Mouse (Mus musculus) stomach, embryonic 16.5 days (tissue): ENCODE measurements around the gene Ggt5. TPM values are rescaled to one million over a fixed set of nuclear protein-coding genes. Genes with fewer than 3 reads are reported as not detected.

ENCODE experiments used
- ATAC-seq: fragments of 200-750 bp; cut with Nextera tagmentation; 2 replicates; pipeline ENCODE4 v1.8.0; 2017; ENCODE audit warnings: moderate number of reproducible peaks, moderate TSS enrichment; ENCODE audit not compliant: insufficient read depth, low FRiP score
- H3K27ac ChIP-seq: fragments of 300-500 bp; sonication (generic); 2 replicates; pipeline ENCODE4 v1.5.1; 2014; ENCODE audit warnings: low read length
- H3K27me3 ChIP-seq: fragments of 300-500 bp; sonication (generic); 2 replicates; pipeline ENCODE4 v1.6.1; 2014; ENCODE audit warnings: low read length, control low read depth, mixed read lengths; ENCODE audit not compliant: control insufficient read depth, insufficient read depth
- H3K36me3 ChIP-seq: fragments of 300-500 bp; sonication (generic); 2 replicates; pipeline ENCODE4 v1.6.1; 2014; ENCODE audit warnings: low read length; ENCODE audit not compliant: control insufficient read depth, insufficient read depth
- H3K4me1 ChIP-seq: fragments of 300-500 bp; sonication (generic); 2 replicates; pipeline ENCODE4 v1.6.1; 2014; ENCODE audit warnings: low read length, control low read depth, mixed read lengths; ENCODE audit not compliant: control insufficient read depth, insufficient read depth
- H3K4me2 ChIP-seq: fragments of 300-500 bp; sonication (generic); 2 replicates; pipeline ENCODE4 v1.6.1; 2014; ENCODE audit warnings: low read depth, low read length, mixed read lengths
- H3K4me3 ChIP-seq: fragments of 300-500 bp; sonication (generic); replicated peaks from 2 replicates; pipeline ENCODE4 v1.5.1; 2014; ENCODE audit warnings: mild to moderate bottlenecking, low read length
- H3K9ac ChIP-seq: fragments of 300-500 bp; sonication (generic); 2 replicates; pipeline ENCODE4 v1.6.1; 2014; ENCODE audit warnings: low read length
- H3K9me3 ChIP-seq: fragments of 300-500 bp; sonication (generic); replicated peaks from 2 replicates; pipeline ENCODE4 v1.6.1; 2016; ENCODE audit warnings: low read length, control low read depth; ENCODE audit not compliant: control insufficient read depth
- WGBS: fragments of 180-500 bp; shearing (Covaris S2); extraction: QIAGEN DNeasy Blood & Tissue Kit; methylation state at CpG from one replicate; pipeline ENCODE4 v1.1.7; 2014; 5-methylcytosine and 5-hydroxymethylcytosine counted together
- polyA plus RNA-seq: library from polyadenylated mRNA; unstranded; fragments of >200 nt; fragmentation: Nextera tagmentation; extraction: Ambion mirVana; gene quantifications from 2 replicates; pipeline ENCODE4 v1.2.1, GENCODE M21; 2015

The Ggt5 gene
- polyA plus RNA-seq, 1 experiment from 2014 or later, result 6.5 TPM

DNA sequence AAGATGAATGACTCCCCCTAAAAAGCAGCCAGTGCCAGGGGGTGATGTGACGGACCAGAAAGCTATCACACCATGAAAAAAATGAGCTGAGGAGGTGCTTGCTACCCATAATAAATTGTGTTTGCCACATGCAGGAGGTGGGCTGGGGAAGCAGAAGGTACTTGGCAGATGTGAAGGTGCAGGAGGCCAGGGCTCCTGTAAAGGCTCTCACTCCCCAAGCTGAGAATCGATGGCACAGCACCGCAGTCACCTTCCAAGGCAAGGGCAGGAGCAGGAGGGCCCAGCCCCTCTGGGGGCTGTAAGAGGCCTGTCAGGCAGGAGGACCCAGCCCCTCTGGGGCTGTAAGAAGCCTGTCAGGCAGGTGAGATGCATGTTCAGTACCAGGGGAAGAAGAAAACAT lies 72.7 kb downstream of the Ggt5 start:
- Histone ChIP-seq H3K27me3 (no peaks in the 10 kb centered on the region), H3K9ac (no peak overlapping the region), H3K27ac (no peak overlapping the region), H3K4me2 (no peak overlapping the region), H3K4me3 (no peak overlapping the region), H3K4me1 (peaks cover 16% of the 10 kb centered on the region), H3K9me3 (no peaks in the 10 kb centered on the region), H3K36me3 (peaks cover 11% of the 10 kb centered on the region)
- ATAC-seq, result no peak
- WGBS, result 91% methylated on average over 3 of the region's 3 CpGs

DNA sequence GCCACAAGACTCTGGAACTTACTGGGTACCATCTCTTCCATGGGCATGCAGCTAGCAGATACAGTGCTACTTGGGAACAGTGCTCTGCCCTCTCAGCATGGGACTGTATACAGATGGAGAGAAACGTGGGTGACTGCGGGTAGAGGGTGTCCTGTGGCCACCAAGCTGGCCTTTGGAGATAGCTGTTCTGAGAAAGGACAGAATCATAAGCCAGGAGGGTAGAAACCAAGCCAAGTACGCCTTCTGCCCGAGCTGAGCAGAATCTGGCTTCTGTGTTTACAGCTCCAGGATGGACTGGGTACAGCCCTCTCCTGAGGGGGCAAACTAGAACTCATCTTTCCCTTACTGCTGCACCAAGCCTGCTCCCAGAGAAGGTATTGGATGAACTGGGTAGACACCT lies 73.4 kb downstream of the Ggt5 start:
- Histone ChIP-seq H3K36me3 (peaks cover 11% of the 10 kb centered on the region), H3K27me3 (no peaks in the 10 kb centered on the region), H3K9me3 (no peaks in the 10 kb centered on the region), H3K4me1 (peaks cover 16% of the 10 kb centered on the region), H3K9ac (no peak overlapping the region), H3K4me3 (no peak overlapping the region), H3K27ac (no peak overlapping the region), H3K4me2 (no peak overlapping the region)
- WGBS, result 84% methylated on average over 4 of the region's 4 CpGs
- no peak for ATAC-seq

DNA sequence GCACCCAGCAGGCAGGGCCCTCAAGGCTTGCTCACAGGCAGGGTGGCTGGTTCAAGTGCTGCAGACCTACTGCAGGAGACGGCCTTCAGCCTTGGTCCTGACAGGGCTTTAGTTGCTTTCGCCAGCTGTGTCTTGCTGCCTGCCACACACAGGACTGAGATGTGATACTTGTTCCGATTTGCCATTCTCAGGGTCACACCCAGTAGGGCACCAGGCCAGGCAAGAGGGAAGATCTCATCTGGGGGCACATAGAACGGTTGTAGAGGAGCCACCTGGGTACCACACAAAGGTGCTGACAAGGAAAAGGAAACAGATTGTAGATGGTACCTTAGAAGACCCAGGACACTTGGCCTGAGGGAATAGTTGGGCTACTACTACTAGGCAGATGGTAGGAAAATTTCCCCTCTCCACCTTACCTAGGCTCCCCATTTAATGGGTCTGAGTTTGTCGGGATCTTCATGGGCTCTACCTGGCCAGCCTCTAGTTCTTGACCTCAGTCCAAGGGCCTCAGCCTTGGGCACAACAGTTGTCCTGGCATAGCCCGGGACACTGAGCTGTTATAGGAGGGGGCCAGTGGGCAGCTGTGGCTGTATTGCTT lies 75.6 kb downstream of the Ggt5 start:
- no peaks in the 10 kb centered on the region for H3K9me3 ChIP-seq
- WGBS, result 89% methylated on average over 6 of the region's 6 CpGs
- H3K27me3 ChIP-seq, result no peaks in the 10 kb centered on the region
- no peak overlapping the region for H3K27ac ChIP-seq
- H3K36me3 ChIP-seq, result no peaks in the 10 kb centered on the region
- no peak overlapping the region for H3K4me2 ChIP-seq
- H3K4me3 ChIP-seq, result no peak overlapping the region
- H3K4me1 ChIP-seq, result peaks cover 20% of the 10 kb centered on the region
- H3K9ac ChIP-seq, result no peak overlapping the region
- no peak for ATAC-seq

DNA sequence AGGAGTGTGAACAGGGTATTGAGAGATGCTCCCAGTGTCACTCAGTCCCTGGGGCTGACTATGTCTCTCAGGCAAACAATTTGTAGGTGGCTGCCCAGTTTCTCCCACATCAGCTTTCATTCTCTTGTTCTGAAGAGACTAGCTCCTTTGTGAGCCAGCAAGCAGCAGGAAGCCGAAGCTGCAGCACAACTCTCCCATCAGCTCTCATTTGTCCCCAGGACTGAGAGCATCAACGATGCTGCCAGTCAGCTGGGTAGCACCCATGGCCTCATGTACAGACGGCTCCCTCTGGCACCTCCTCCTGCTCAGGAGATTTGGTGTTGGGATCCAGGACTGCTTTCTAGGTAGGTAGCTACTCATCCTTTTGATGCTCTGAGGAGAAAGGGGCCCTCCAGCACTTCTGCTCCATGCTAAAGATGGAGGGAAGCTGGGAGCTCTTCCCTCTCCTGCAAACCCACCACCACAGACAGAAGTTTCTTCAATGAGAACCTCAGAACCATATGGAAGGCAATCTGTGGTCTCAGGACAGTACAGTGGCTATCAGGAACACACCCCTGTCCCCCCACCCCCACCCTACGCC lies 77.4 kb downstream of the Ggt5 start:
- Histone ChIP-seq H3K27ac (peak overlapping the region; percentile 90), H3K4me3 (peak overlapping the region; percentile 68), H3K9ac (peak overlapping the region; percentile 88), H3K4me2 (peak overlapping the region; percentile 88), H3K9me3 (no peaks in the 10 kb centered on the region), H3K27me3 (no peaks in the 10 kb centered on the region), H3K4me1 (peaks cover 20% of the 10 kb centered on the region), H3K36me3 (no peaks in the 10 kb centered on the region)
- no peak for ATAC-seq
- 55% methylated on average over 4 of the region's 4 CpGs for WGBS

Other genes starting within 250 kb of the Ggt5 start
- gene Upb1, start 188.2 kb upstream of the Ggt5 start, polyA plus RNA-seq, result 4.3 and 5.8 TPM in 2 replicates
- 115 and 134 TPM in 2 replicates for gene Snrpd3, start 71.8 kb upstream of the Ggt5 start, polyA plus RNA-seq
- gene Gucd1, start 71.4 kb upstream of the Ggt5 start, polyA plus RNA-seq, result 24.7 and 26.7 TPM in 2 replicates
- 1.2 and 2.0 TPM in 2 replicates for gene Lrrc75b, start 29.0 kb upstream of the Ggt5 start, polyA plus RNA-seq
- 35.1 and 35.4 TPM in 2 replicates for gene Ggt1, start 27.7 kb upstream of the Ggt5 start, polyA plus RNA-seq
- 16.1 and 18.6 TPM in 2 replicates for gene Susd2, start 54.7 kb downstream of the Ggt5 start, polyA plus RNA-seq
- 29.3 and 34.0 TPM in 2 replicates for gene Cabin1, start 175.0 kb downstream of the Ggt5 start, polyA plus RNA-seq
- 57.1 and 72.9 TPM in 2 replicates for gene Ddt, start 184.1 kb downstream of the Ggt5 start, polyA plus RNA-seq
- gene Gm20441, start 191.6 kb downstream of the Ggt5 start, polyA plus RNA-seq, result not detected in 2 replicates
- gene Gstt3, start 192.1 kb downstream of the Ggt5 start, polyA plus RNA-seq, result 50.2 and 55.5 TPM in 2 replicates
- gene Gstt1, start 209.2 kb downstream of the Ggt5 start, polyA plus RNA-seq, result 20.6 and 20.8 TPM in 2 replicates
- not detected in 2 replicates for gene Gstt4, start 233.2 kb downstream of the Ggt5 start, polyA plus RNA-seq
- 64.8 and 76.9 TPM in 2 replicates for gene Gstt2, start 248.1 kb downstream of the Ggt5 start, polyA plus RNA-seq